Mouse (Mus musculus) liver, adult 2 months (tissue): ENCODE results near the gene Irgq. TPM values are rescaled to one million over a fixed set of nuclear protein-coding genes. Genes with fewer than 3 reads are reported as not detected.

Source experiments
- DNase-seq: peaks from one replicate; pipeline ENCODE4 v3.0.0-alpha.2; 2011; ENCODE audit warnings: low read depth, low spot score; ENCODE audit errors: extremely low read depth
- H3K27ac ChIP-seq: fragments of 200-500 bp; replicated peaks from 2 replicates; pipeline ENCODE4 v1.5.1; 2012; ENCODE audit warnings: low read depth, mild to moderate bottlenecking, control low read depth, inconsistent platforms, low read length; ENCODE audit not compliant: insufficient read depth
- H3K27me3 ChIP-seq: fragments of 200-500 bp; 2 replicates; pipeline ENCODE4 v1.6.1; 2012; ENCODE audit warnings: mild to moderate bottlenecking, moderate library complexity, low read length, inconsistent platforms; ENCODE audit not compliant: control insufficient read depth, insufficient read depth
- H3K36me3 ChIP-seq: fragments of 200-500 bp; 2 replicates; pipeline ENCODE4 v1.6.1; 2012; ENCODE audit warnings: low read length, inconsistent platforms; ENCODE audit not compliant: control insufficient read depth, insufficient read depth
- H3K4me1 ChIP-seq: fragments of 200-500 bp; 2 replicates; pipeline ENCODE4 v1.6.1; 2011; ENCODE audit warnings: low read length; ENCODE audit not compliant: control insufficient read depth, insufficient read depth
- H3K4me3 ChIP-seq: fragments of 200-500 bp; 2 replicates; pipeline ENCODE4 v1.5.1; 2011; ENCODE audit warnings: low read depth, mild to moderate bottlenecking, control low read depth, low read length, moderate library complexity; ENCODE audit not compliant: insufficient read depth
- H3K79me2 ChIP-seq: fragments of 200-500 bp; 2 replicates; pipeline ENCODE4 v1.6.1; 2012; ENCODE audit warnings: inconsistent platforms, mild to moderate bottlenecking, low read length, moderate library complexity; ENCODE audit not compliant: control insufficient read depth, insufficient read depth
- H3K9ac ChIP-seq: fragments of 200-500 bp; 2 replicates; pipeline ENCODE4 v1.6.1; 2012; ENCODE audit warnings: low read depth, mild to moderate bottlenecking, control low read depth, inconsistent platforms, low read length
- CTCF ChIP-seq: fragments of 200-500 bp; IDR thresholded peaks from 2 replicates; pipeline ENCODE4 v1.5.1; 2011; ENCODE audit warnings: low read depth, low read length, control low read depth
- POLR2A ChIP-seq: fragments of 200-500 bp; IDR thresholded peaks from 2 replicates; pipeline ENCODE4 v1.6.1; 2011; ENCODE audit warnings: low read length, control low read depth; ENCODE audit not compliant: insufficient read depth; ENCODE audit errors: extremely low read depth
- WGBS: fragments of 180-500 bp; shearing (Covaris S2); methylation state at CpG from one replicate; pipeline ENCODE4 v1.1.7; 2018; 5-methylcytosine and 5-hydroxymethylcytosine counted together
- polyA plus RNA-seq: library from polyadenylated mRNA; depleted of rRNA; stranded (reverse); fragments of >200 nt; gene quantifications from 2 replicates; pipeline ENCODE4 v1.2.3, GENCODE M21; 2012
- total RNA-seq: library from RNA; depleted of rRNA; stranded (reverse); fragments of >200 nt; gene quantifications from 2 replicates; pipeline ENCODE4 v1.2.3, GENCODE M21; 2014

Gene Irgq
- total and polyA plus RNA-seq, 2 experiments, result 3.0 to 14.0 TPM

DNA sequence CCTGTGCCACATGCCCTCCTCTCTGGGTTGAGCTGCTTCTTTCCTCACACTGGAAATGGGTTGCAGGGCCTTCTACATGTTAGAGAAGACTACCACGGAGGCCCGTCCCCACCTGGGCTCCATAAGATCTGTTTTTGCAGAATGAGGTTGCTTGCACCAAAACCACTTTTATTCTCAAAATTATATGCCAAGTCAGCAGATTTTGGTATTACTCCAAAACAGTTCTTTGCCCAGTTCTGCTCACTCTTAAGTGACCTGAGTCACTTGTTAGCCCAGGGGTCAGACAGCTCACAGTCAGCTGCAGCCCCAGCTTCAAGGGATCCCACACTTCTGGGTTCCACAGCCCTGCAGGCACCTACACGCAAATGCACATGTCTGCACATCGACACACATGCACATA, 31.0 kb downstream of the Irgq start:
- no peak overlapping the region for H3K4me3 ChIP-seq
- no peaks in the 10 kb centered on the region for H3K36me3 ChIP-seq
- H3K27ac ChIP-seq, result no peak overlapping the region
- DNase-seq, result no peak
- WGBS, result 92% methylated on average over 4 of the region's 4 CpGs
- no peaks in the 10 kb centered on the region for H3K4me1 ChIP-seq
- H3K79me2 ChIP-seq, result no peaks in the 10 kb centered on the region
- no peak overlapping the region for H3K9ac ChIP-seq
- no peaks in the 10 kb centered on the region for H3K27me3 ChIP-seq
- TF ChIP-seq POLR2A, result no peak
- TF ChIP-seq CTCF, result no peak

DNA sequence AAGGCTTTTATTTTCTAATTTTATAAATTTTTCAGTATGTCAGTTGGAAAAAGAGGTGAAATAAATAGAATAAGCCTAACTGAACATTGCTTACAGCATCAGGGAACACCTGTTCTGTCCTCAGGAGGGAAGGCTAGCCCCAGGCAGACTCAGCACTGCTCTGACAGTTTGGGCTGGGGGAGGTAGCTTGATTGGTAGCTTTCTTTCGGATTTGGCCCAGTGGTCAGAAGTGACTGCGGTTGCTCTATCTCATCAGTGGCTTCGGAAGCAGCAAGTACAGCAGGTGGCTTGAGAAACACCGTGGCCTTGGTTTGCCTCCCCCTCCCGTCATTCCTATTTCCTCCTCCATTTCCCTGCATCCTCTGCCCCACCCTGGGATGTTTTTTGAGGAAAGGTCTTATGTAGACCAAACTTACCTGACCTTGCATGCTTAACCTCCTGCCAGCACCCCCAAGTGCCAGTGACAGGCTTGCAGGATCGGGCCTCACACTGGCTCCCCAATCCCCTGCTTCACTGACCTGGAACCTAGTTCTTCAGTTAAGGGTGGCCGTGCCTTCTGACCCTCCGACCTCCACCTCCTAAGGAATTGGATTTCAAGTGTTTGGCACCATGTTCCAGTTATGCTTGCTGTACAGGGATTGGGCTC, 32.8 kb downstream of the Irgq start:
- H3K27ac ChIP-seq, result no peak overlapping the region
- H3K36me3 ChIP-seq, result no peaks in the 10 kb centered on the region; the same call in 1 of the 2 replicates
- no peaks in the 10 kb centered on the region for H3K4me1 ChIP-seq
- H3K27me3 ChIP-seq, result no peaks in the 10 kb centered on the region
- DNase-seq, result no peak
- H3K79me2 ChIP-seq, result no peaks in the 10 kb centered on the region
- H3K4me3 ChIP-seq, result no peak overlapping the region
- 84% methylated on average over 8 of the region's 8 CpGs for WGBS
- no peak overlapping the region for H3K9ac ChIP-seq
- TF ChIP-seq POLR2A, result no peak
- TF ChIP-seq CTCF, result no peak

DNA sequence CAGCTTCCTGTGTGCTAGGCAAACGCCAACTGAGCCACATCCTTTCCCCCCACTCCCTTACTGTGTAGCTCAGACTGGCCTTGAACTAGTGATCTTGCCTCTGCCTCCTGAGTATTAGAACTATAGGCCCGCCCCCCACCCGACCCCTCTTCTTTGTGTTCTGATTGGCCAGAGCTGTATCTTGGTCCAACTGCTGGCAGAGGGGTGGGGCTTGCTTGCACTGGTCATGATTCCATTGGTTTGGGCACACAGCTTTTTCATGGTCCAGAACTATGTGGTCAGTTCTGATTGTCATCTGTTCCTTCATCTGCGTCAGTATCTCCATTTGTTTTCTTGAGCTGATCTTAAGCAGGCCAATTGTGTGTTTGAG, 33.3 kb downstream of the Irgq start:
- 86% methylated on average over 4 of the region's 4 CpGs for WGBS

DNA sequence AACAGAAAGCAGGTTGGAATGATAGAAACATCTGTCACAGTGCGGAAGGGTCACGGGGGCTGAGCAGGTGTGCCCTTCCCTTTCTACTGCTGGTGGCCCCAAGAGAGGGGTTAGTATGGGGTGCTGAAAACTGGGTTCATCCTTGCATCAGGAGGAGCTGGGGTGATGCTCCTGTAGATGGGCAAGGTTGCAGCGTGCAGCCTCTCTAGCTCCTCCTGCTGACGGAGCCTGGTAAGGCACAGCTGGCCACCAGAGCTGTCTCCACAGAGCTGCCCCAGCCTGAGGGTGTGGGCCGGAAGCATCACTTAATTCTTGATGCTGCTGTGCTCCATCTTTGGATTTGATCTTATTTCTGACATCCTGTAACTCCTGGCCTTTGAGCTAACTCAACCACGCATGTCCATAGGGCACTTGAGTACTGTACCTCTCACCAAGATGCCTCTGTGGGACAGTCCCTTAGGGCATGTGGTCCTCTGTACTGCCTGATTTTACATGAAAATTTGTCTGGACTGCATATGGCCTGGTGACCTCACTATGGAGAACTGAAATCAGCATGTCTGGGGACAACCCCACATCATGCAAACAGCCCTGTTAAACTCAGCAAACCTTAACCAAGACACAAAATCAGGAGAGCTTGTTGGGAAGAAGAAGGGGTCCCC, 34.2 kb downstream of the Irgq start:
- Histone ChIP-seq H3K36me3 (no peaks in the 10 kb centered on the region; the same call in 1 of the 2 replicates), H3K9ac (no peak overlapping the region), H3K4me1 (no peaks in the 10 kb centered on the region), H3K4me3 (no peak overlapping the region), H3K79me2 (no peaks in the 10 kb centered on the region), H3K27ac (no peak overlapping the region), H3K27me3 (no peaks in the 10 kb centered on the region)
- peak; percentile 32 for DNase-seq
- whole genome bisulfite sequencing, result 70% methylated on average over 6 of the region's 6 CpGs
- TF ChIP-seq CTCF (peak; percentile 99), POLR2A (no peak)

More for the DNA sequence above, 33.3 kb downstream of the Irgq start:
- Histone ChIP-seq H3K4me1 (no peaks in the 10 kb centered on the region), H3K4me3 (no peak overlapping the region), H3K36me3 (no peaks in the 10 kb centered on the region; the same call in 1 of the 2 replicates), H3K27me3 (no peaks in the 10 kb centered on the region), H3K79me2 (no peaks in the 10 kb centered on the region), H3K27ac (no peak overlapping the region), H3K9ac (no peak overlapping the region)
- TF ChIP-seq CTCF (no peak), POLR2A (no peak)
- DNase-seq, result no peak

DNA sequence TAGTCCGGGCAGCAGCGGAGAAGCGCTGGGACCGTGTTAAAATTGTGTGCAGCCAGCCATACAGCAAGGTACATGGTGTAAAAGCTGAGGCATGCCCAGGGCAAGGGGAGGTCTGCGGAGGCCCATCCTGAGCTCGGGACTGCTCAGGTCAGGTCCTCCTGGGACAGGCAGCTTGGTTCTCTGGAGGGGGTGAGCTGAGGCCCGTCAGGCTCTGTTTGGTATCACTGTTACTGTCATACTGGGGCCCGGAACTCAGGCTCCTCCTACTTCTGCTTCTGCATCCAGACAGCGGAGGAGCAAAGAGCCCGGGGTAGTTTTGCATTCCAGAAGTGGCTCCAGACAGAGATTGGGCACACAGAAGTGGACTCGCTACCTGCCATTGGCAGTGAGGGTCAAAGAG, 35.1 kb downstream of the Irgq start:
- Histone ChIP-seq H3K36me3 (no peaks in the 10 kb centered on the region; the same call in 1 of the 2 replicates), H3K4me1 (no peaks in the 10 kb centered on the region), H3K27me3 (no peaks in the 10 kb centered on the region), H3K79me2 (no peaks in the 10 kb centered on the region), H3K4me3 (no peak overlapping the region), H3K27ac (no peak overlapping the region), H3K9ac (no peak overlapping the region)
- WGBS, result 93% methylated on average over 11 of the region's 11 CpGs
- TF ChIP-seq CTCF, result no peak
- no peak for DNase-seq

DNA sequence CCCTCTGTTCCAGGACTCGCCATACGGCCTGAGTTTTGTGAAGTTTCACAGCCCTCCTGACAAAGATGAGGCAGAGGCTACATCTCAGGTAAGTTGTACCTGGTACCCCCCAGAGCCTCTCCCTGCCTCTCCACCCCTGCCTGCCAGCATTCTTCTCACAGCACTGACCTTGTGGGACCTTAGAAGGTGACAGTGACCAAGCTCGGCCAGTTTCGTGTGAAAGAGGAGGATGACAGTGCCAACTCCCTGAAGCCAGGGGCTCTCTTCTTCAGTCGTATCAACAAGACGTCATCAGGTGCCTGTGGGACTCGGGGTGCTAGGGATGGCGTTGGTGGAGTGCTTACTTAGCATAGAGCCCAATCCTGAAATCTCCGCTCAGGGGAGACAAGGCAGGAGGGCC, 35.7 kb downstream of the Irgq start:
- no peak for TF ChIP-seq CTCF
- TF ChIP-seq POLR2A, result no peak
- H3K9ac ChIP-seq, result no peak overlapping the region

More for the DNA sequence above, 35.7 kb downstream of the Irgq start:
- no peaks in the 10 kb centered on the region for H3K27me3 ChIP-seq
- 96% methylated on average over 9 of the region's 9 CpGs for WGBS
- H3K4me3 ChIP-seq, result no peak overlapping the region
- H3K4me1 ChIP-seq, result no peaks in the 10 kb centered on the region
- no peak overlapping the region for H3K27ac ChIP-seq
- DNase-seq, result no peak
- no peaks in the 10 kb centered on the region for H3K79me2 ChIP-seq
- no peaks in the 10 kb centered on the region; the same call in 1 of the 2 replicates for H3K36me3 ChIP-seq
